ENCODE assay signal across 16 mouse cellular contexts in genomic region chr5:26573446-26573845, GRCm38 (mm10).
A peak's percentile ranks its signal among the peaks of the same experiment; 100 is the strongest.
DNase-seq lines count a peak whose midpoint lies in the region.
"Had no signal": no experiment of that assay in that cellular context is flagged by ENCODE, and none has a peak within 500 bp of the region (broad histone marks: within the 10 kb centered on the region; RNA-seq: fewer than 3 reads in every experiment).

No protein-coding gene starts in this region.

- DNase-seq in cerebellum, adult 11 months = peak; percentile 28
- peak; percentile 42 for DNase-seq in cerebellum, adult 11-12 months
- peak; percentile 50 for DNase-seq in cerebellum, adult 8-10 months
- peak; percentile 40 to 59 for DNase-seq in cerebellum, postnatal 10 days
- no peak for DNase-seq in thymus, postnatal 10 days (ENCODE audit: low spot score in 2 of 2)
- no peak for DNase-seq in frontal cortex, postnatal 10 days (ENCODE audit: low spot score in 2 of 2)
- no peak for DNase-seq in spleen, adult 12 weeks (ENCODE audit: low spot score)
- DNase-seq: adrenal gland, adult 8-10 months; adrenal gland, postnatal 25 days; embryo, embryonic 11 days; gastrocnemius, postnatal 25 days; heart, adult 18-20 months; heart, postnatal 10 days; heart, postnatal 36 days; kidney, adult 18-20 months; kidney, adult 9 months had no signal

Comparison
In these comparisons a context has a peak if more than half of its experiments do, and no peak if none do; other contexts are left out.
1. DNase-seq: peak in cerebellum, adult 11 months (single experiment), cerebellum, adult 11-12 months (single experiment), cerebellum, adult 8-10 months (single experiment) and cerebellum, postnatal 10 days (2 of 2); none in thymus, postnatal 10 days (0 of 2), frontal cortex, postnatal 10 days (0 of 2) and spleen, adult 12 weeks (single experiment).